Mouse (Mus musculus) megakaryocyte-erythroid progenitor cell, adult 5-6 weeks (primary cell): ENCODE measurements around the gene Grb7. TPM values are rescaled to one million over a fixed set of nuclear protein-coding genes. Genes with fewer than 3 reads are reported as not detected.

Experiments
- ATAC-seq: replicated peaks from 2 replicates; pipeline ENCODE4 v1.8.0; 2016; ENCODE audit warnings: mild to moderate bottlenecking, inconsistent platforms; ENCODE audit not compliant: severe bottlenecking, poor library complexity, low FRiP score, low TSS enrichment
- total RNA-seq, 2 experiments: library from RNA; stranded (forward) in 1 of 2; stranded (reverse) in 1 of 2; fragments of 200-1000, 215-1000 nt in 1 of 2; fragments of >200 nt in 1 of 2; fragmentation: Nextera tagmentation in 1 of 2; gene quantifications; 2 replicates each; pipeline ENCODE4 v1.2.3; 2014 to 2017

The Grb7 gene
- total RNA-seq, 2 experiments from 2014 or later, result 1.7 TPM; not detected in 1

DNA sequence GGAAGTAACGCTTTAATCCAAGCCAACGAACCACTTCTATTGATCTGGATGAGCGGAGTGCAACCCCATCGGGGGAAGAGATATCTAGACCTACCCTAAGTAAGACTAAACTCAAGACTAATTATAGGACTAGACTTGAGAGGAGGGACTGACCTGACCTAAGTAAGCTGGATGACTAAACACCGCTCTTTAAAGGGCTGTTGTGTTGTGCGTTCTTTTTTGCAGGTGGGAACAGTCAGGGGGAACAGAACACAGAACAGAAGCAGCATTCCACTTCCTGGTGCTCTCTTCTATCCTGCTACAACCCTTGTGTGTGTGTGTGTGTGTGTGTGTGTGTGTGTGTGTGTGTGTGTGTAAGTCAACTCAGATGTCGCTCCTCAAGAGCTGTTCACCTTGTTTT lies 45.4 kb downstream of the Grb7 start:
- no peak for ATAC-seq

DNA sequence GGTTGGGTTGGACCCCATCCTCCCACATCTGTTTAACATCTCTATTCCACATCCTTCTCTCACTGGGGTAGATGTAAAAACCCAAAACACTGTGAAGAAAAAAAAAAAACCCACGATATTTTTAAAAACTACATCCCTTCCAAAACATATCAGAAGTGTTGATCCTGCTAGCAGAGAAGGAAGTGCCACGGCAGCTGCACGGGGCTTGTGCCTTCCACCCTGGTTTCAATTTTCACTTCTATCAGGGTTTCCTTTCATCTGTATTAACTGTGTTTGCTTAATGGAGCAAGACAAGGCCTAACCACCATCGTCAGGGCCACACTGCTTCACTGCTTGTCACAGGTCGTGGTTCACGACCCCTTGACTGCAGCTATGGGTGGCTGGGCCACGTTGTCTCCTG lies 46.8 kb downstream of the Grb7 start:
- no peak for ATAC-seq

DNA sequence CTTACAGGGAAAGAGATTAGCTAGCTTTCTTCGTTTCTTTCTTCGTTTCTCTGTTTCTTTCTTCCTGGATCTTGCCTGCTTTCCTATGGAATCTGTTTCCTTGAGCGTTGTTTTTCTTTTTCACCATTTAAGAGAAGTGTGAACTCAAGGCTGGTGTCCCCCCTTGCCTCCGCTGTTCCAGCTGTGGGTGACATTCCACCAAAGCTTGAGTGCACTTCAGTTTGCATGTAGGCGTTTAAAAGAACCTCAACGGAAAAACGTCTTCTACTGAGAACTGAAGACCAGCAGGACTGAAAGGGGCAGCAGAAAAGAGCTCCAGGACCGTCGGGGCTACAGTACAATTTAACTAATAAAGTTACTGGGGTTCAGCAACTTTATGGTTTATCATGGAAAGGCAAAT lies 47.2 kb downstream of the Grb7 start:
- no peak for ATAC-seq

DNA sequence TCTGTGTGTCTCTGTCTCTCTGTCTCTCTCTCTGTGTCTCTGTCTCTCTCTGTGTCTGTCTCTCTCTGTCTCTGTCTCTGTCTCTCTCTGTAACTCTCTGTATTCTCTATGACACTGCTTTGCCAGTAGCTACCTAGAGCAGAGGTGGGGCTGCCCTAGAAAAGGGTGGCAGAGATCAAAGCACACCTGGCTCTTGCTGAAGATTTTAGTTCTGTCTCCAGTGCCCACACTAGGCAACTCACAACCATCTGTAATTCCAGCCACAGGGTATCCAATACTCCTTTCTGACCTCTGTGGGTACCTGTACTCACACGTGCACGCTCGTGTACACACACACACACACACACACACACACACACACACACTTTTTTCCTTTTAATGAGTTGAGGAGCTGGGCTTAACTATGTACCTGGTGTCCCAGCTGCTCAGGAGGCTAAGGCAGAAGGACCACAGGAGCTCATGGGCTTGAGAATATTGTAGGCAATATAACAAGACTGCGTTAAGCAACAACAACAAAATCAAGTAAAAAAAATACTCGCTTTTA lies 49.1 kb downstream of the Grb7 start:
- no peak for ATAC-seq

DNA sequence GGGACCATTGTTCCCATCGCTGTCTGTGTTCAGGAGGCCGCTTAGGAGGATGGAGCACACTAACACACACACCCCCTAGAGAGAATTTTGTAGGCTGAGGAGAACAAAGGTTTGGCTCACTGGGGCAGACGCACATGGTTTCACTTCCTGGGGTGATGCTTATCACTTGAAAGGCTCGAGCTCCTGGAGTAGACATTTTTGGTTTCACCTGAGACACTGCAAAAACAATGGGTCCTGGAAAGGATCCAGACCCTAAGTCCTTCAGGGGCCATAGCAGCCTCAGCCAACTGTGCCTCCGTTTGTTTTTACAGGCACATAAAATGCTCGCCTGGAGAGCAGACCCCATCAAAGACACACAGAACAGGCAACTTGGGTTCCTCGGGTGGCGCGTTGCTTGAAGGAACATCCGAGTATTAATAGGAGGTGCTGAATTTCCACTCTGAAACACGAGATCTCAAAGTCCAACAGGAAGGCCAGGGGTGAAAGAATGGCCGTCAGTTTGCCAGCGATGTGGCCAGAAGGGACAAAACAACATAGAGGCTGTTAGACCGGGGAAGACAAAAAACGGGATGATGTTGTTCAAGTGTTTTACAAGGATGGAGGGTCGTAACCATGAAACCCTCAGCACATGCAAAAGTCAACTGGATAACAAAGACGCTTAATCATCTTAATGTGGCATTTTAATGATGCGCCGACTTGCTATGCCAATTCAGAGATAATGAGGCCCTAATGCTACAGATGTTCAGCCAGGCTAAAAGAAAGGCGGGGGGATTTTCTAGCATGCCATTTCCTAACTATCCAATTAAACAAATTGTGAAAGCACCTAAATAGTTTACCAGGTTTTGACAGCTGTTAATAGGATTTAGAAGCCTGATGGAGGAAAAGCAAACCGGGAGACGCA lies 51.4 kb downstream of the Grb7 start:
- no peak for ATAC-seq

DNA sequence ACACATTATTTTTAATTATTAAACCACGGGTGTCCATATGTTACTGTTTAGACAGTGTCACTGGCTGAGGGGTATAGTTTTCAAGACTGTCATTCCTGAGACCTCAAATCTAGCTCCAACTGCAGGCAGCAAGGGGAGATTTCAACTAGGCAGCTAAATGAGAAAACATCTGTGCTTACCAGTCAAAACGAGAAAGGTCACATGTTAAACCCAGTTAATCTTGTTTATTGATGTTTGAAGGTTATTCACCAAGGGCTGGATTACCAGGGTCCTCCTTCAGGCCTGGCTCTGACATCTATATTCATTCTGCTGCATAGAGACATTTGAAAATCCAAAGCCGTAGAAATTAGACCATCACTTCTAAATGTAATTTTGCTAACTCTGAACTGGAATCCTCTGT lies 58.7 kb downstream of the Grb7 start:
- no peak for ATAC-seq

Other genes with a start within 250 kb of the Grb7 start
- gene Cdk12, start 243.3 kb upstream of the Grb7 start, total RNA-seq (2014; fragmentation: Nextera tagmentation), result 73.2 and 76.6 TPM in 2 replicates
- gene Cdk12, start 243.3 kb upstream of the Grb7 start, total RNA-seq (2017), result 56.8 and 65.8 TPM in 2 replicates
- gene Neurod2, start 116.7 kb upstream of the Grb7 start, total RNA-seq (2014; fragmentation: Nextera tagmentation), result not detected in 2 replicates
- gene Neurod2, start 116.7 kb upstream of the Grb7 start, total RNA-seq (2017), result not detected in 2 replicates
- not detected in 2 replicates for gene Ppp1r1b, start 98.0 kb upstream of the Grb7 start, total RNA-seq (2014; fragmentation: Nextera tagmentation)
- not detected in 2 replicates for gene Ppp1r1b, start 98.0 kb upstream of the Grb7 start, total RNA-seq (2017)
- 11.9 and 28.5 TPM in 2 replicates for gene Stard3, start 88.0 kb upstream of the Grb7 start, total RNA-seq (2014; fragmentation: Nextera tagmentation)
- gene Stard3, start 88.0 kb upstream of the Grb7 start, total RNA-seq (2017), result 10.6 and 18.2 TPM in 2 replicates
- gene Tcap, start 62.6 kb upstream of the Grb7 start, total RNA-seq (2014; fragmentation: Nextera tagmentation), result not detected in 2 replicates
- not detected in 2 replicates for gene Tcap, start 62.6 kb upstream of the Grb7 start, total RNA-seq (2017)
- not detected in 2 replicates for gene Pnmt, start 59.9 kb upstream of the Grb7 start, total RNA-seq (2014; fragmentation: Nextera tagmentation)
- gene Pnmt, start 59.9 kb upstream of the Grb7 start, total RNA-seq (2017), result not detected in 2 replicates
- 6.4 and 10.6 TPM in 2 replicates for gene Pgap3, start 45.9 kb upstream of the Grb7 start, total RNA-seq (2014; fragmentation: Nextera tagmentation)
- gene Pgap3, start 45.9 kb upstream of the Grb7 start, total RNA-seq (2017), result 1.6 and 5.4 TPM in 2 replicates
- not detected in 2 replicates for gene Erbb2, start 33.9 kb upstream of the Grb7 start, total RNA-seq (2014; fragmentation: Nextera tagmentation)
- gene Erbb2, start 33.9 kb upstream of the Grb7 start, total RNA-seq (2017), result not detected in 2 replicates
- 75.6 and 75.9 TPM in 2 replicates for gene Mien1, start 7.4 kb upstream of the Grb7 start, total RNA-seq (2014; fragmentation: Nextera tagmentation)
- 15.7 and 32.3 TPM in 2 replicates for gene Mien1, start 7.4 kb upstream of the Grb7 start, total RNA-seq (2017)
- gene Ikzf3, start 99.6 kb downstream of the Grb7 start, total RNA-seq (2014; fragmentation: Nextera tagmentation), result 3.1 and 12.1 TPM in 2 replicates
- gene Ikzf3, start 99.6 kb downstream of the Grb7 start, total RNA-seq (2017), result 0.46 and 1.9 TPM in 2 replicates
- 5.0 TPM in 1 of 2 replicates, not detected in the other for gene Zpbp2, start 104.7 kb downstream of the Grb7 start, total RNA-seq (2014; fragmentation: Nextera tagmentation)
- gene Zpbp2, start 104.7 kb downstream of the Grb7 start, total RNA-seq (2017), result 0.99 TPM in 1 of 2 replicates, not detected in the other
- gene Ormdl3, start 141.0 kb downstream of the Grb7 start, total RNA-seq (2014; fragmentation: Nextera tagmentation), result 28.3 and 38.6 TPM in 2 replicates
- gene Ormdl3, start 141.0 kb downstream of the Grb7 start, total RNA-seq (2017), result 20.7 and 21.7 TPM in 2 replicates
- gene Lrrc3c, start 151.9 kb downstream of the Grb7 start, total RNA-seq (2014; fragmentation: Nextera tagmentation), result not detected in 2 replicates
- not detected in 2 replicates for gene Lrrc3c, start 151.9 kb downstream of the Grb7 start, total RNA-seq (2017)
- gene Gm12355, start 179.3 kb downstream of the Grb7 start, total RNA-seq (2014; fragmentation: Nextera tagmentation), result 1.1 TPM in 1 of 2 replicates, not detected in the other
- gene Gm12355, start 179.3 kb downstream of the Grb7 start, total RNA-seq (2017), result 1.4 and 3.9 TPM in 2 replicates
- not detected in 2 replicates for gene Gsdma3, start 180.0 kb downstream of the Grb7 start, total RNA-seq (2014; fragmentation: Nextera tagmentation)
- not detected in 2 replicates for gene Gsdma3, start 180.0 kb downstream of the Grb7 start, total RNA-seq (2017)
- not detected in 2 replicates for gene Gsdma2, start 200.4 kb downstream of the Grb7 start, total RNA-seq (2014; fragmentation: Nextera tagmentation)
- not detected in 2 replicates for gene Gsdma2, start 200.4 kb downstream of the Grb7 start, total RNA-seq (2017)
- not detected in 2 replicates for gene Gsdma, start 218.0 kb downstream of the Grb7 start, total RNA-seq (2014; fragmentation: Nextera tagmentation)
- 0.42 and 0.57 TPM in 2 replicates for gene Gsdma, start 218.0 kb downstream of the Grb7 start, total RNA-seq (2017)
- 117 and 124 TPM in 2 replicates for gene Psmd3, start 236.2 kb downstream of the Grb7 start, total RNA-seq (2014; fragmentation: Nextera tagmentation)
- gene Psmd3, start 236.2 kb downstream of the Grb7 start, total RNA-seq (2017), result 84.5 and 117 TPM in 2 replicates